Mouse (Mus musculus): ENCODE measurements around the gene Rapgef2.

Rapgef2 gene

DNA sequence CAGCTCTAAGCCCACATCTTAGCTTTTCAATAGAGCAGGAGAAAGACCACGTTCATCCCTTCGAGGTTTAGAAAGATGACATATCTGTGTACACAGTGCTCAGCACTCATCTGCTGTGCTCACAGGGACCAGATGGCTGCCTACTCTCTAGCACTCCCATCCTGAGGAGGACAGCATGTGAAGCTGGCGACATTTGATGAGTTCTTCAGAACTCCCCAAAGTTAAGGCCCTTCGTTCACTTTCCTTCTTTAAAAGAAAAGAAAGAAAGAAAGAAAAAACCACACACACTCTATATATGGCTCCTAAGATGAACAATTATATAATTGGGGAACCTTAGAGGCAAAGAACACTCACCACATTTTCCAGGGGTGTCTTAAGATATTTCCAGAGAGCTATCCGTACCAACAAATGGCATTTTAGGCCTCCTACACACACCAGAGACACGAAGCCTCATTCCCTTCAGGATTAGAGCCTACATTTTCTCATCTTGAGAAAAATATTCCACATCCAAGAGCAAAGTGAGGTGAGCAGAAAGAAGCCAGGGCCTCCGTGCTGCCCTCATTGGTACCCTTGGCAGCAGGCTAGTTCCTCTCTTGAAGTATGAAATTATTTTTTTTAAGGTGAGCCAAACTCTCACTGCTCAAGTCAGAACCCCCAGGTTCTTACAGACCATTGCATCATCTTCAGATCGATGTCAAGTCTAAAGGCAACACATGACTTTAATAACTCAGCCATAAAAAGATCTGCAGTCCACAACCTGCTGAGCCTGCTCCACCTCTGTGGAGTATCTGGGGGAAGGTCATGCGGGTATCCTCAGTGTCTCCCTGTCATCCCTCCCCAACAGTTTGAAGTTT, 270.5 kb downstream of the Rapgef2 start:
- no peak for DNase-seq

All from cerebellum, adult 11 months (tissue).